Mouse (Mus musculus) right cerebral cortex, adult 2 months (tissue): ENCODE results near the gene Erc2.

Source experiments
- DNase-seq, 2 experiments: peaks; one replicate each; pipeline ENCODE4 v3.0.0; 2021 to 2022; ENCODE audit warnings: low spot score in 2 of 2

Gene Erc2

DNA sequence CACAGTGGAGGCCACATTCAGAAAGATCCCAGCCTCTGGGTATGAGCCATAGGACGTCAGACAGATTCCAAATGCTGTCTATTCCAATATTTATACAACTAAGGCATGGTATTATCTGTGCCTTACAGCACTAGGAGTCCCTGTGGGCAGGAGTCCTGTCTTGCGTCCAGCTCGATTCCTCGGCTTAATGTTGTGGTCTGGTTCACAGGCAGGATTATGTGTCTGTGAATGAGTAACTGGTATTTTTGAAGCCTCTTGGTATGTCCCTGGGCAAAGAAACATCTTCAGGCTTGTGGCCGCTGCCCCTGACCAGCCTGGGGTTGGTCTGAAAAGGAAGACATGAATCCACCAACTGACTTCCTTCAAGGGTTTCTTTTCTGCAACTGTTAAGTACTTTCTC, 153.1 kb downstream of the Erc2 start:
- no peak for DNase-seq

DNA sequence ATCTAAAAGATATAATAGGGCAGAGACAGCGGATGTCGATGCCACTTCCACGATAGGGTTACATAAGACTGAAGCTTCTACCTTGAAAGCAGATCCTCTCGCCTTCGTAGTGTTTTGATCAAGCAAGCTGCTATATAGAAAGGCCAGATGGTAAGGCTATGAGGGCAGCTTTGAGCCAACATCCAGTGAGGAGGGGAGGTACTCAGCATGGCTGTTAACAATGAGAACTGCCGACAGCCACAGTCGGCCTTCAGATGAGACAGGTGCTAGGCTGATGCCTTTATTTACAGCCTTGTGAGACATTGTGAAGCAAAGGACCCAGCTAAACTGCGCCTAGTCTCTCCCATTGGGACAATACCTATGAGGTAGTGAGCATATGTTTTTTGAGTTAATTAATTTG, 156.3 kb downstream of the Erc2 start:
- DNase-seq, result no peak

DNA sequence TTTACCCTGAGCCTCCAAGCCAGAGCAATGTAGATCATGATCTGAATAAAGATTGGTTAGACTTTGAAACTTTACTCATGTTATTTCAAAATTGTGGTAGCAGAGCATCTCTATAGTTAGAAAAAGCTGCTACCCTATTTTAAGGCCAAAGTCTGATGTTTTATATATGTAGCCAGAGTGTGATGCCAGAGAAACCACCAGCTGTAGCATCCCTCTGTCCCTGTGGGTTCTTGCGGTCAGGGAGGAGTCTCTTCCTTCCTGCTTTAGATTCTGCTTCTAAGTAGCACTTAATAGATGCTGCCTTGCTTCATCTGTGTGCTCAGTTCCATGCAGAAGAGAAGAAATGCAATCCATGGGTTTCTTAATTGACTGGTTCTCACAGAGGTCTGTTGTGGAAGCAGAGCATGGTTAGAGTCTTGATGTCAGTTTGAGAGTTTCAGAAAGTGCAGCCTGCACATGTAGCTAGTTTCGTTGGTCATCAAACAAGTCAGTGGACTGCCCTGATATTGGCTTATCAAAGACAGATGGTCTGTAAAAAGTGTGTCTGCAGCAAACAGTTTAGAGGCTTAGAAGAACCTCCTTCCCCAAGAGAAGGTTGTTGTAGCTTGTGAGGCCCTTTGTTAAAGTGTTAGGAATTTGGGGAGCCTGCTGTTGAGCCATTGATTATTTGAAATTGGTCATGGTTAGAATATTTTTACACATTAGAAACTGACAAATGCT, 156.9 kb downstream of the Erc2 start:
- DNase-seq, result no peak

DNA sequence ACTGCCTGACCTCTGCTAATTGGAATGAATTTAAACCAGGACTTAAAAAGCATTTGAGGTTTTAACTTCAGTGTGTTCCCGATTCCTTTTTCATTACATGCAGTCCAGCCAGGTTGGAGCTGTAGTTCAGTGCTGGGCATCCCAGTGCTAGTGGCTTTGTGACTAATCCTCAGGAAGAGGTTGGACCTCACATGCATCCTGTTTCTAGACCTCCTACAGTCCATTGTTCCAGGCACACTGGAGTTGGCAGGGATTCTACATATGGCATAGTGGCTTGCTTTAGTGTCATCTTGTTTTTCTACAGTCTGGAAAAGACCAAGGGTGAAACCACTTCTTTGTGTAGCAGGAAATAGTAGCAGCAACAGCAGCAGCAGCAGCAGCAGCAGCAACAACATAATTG, 159.0 kb downstream of the Erc2 start:
- DNase-seq, result no peak

DNA sequence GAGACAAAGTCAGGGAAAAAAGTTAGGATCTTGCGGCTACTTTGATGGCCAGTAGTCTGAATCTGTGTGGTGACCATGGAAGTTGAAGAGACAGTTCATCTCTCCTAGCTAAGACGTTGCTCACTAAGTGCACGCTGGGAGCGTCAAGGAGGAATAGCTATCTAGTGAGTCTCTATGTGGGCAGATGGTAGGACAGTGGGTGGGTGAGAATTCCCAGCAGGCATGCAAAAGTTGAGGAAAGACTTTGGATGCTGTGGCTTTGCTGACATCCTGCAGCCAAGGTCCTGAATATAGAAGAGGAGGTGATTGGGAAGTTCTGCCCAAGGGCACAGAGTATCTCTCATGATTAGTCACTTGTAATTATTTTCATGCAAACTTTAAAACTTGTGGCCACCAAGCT, 162.6 kb downstream of the Erc2 start:
- DNase-seq, result no peak

DNA sequence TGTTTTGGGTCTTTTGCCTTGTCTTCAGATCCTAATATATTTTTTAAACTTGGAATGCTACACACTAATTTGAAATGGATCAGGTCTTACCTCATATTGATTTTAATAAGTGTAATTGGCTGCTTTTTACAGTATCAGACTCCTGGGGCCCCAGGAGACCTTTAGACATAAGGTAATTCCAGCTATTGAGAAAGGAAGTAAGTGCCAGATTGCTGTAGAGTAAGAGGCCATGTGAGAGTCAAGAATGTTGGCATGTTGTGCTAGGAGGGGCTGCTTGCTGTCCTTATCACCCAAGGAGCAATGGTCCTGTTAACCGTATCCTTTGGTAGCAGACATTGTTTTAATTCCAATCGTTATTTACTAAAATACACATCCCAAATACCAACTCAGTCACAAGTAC, 163.3 kb downstream of the Erc2 start:
- no peak for DNase-seq

DNA sequence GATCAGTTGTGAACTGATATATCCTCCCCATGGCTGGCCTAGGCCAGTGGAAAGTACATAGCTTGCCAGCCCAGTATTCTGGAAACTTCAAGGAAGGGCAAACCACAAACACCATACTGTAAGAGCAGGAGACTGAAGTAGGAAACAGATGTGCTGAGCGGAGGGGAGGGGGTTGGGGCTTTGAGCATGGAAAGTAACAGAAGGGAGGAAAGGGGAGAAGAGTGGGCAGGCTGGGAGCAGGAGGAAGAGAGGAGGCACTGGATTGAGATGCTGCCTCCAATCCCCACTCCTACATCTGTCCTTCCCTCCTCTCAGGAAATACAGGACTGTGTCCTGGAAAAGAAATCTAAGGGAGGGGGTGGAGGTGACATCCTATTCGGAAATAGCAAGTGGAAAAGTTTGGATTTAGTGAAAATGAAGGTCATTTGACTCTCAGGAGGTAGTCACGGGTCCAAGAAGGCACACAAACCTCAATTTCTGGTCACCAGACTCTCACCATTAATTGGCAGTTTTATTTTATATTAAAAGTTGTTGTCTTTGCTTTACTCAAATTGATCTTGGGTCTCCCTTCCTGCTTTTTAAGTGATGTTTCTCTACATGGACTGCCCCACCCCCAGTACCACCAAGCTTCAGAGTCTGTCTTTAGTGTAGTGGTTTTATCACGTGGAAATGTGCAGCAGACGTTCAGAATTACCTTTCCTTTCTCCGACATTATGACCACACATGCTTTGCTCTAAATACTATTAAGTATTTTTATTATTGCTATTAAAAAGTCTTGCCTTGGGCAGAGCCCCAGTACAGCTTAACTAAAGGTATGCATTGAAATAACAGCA, 167.1 kb downstream of the Erc2 start:
- no peak for DNase-seq

DNA sequence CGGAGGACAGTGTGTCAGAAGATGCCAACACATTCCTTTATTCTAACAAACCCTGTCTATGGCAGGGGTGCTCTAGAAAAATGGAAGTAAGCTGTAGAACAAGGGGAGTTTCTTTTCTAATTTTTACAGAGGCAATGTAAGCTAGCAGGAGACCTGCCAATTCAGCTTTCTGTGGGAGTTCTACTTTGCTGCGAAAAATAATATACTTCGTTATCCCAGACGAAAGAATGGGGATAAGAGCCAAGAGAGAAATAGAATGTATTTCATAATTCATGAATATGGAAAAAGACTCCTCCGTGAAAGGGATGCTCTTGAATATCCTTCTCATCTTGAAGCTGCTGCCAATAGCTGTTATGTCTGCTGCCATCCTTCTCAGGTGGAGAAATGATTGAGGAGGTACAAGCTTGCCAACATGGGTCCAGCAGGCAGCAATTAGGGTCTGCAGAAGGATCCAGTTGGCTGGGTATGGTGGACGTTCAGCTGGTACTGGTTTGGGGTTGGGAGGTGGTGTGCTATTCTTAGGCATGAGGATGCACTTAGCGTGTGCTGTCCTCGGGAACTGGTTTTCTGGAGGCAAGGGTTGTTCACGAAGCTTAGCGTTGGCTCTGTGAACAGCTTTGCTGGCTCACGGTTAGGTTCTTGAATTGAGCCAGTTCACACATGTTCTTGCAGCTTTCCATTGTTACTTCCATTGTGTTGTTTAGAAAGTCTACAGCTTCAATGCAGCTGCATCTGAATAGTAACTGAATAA, 176.1 kb downstream of the Erc2 start:
- peak in 1 of 2 experiments; percentile 58 for DNase-seq

DNA sequence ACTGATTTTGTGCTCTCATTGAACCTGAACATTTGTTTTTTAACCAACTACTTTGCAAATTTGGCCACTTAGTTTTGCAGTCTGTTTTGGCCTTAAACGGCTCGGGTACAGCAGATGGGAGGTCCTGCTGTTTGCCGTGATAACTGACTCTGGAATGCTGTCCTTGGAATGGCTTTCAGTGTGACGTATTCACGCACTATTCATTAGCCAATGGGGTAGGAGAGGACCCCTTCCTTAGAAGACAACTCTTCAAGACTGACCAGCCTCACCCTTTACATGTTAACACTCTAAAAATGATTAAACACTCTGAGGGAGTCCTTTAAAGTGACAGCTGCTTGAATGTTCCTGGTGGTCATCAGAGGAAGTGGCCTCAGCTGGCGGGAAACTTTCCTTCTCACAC, 178.5 kb downstream of the Erc2 start:
- no peak for DNase-seq

DNA sequence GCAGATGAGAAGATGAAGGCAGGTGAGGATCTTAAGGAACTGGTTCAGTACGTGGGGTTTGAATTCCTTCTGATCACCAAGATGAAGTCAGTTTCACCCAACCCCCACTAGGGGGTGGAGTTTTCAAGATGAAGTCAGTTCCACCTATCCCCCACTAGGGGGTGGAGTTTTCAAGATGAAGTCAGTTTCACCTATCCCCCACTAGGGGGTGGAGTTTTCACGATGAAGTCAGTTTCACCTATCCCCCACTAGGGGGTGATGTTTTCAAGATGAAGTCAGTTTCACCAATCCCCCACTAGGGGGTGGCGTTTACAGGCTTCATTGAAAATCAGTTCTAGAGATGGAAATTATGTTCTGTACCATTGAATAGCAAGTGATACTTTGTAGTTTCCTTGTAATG, 181.7 kb downstream of the Erc2 start:
- no peak for DNase-seq

DNA sequence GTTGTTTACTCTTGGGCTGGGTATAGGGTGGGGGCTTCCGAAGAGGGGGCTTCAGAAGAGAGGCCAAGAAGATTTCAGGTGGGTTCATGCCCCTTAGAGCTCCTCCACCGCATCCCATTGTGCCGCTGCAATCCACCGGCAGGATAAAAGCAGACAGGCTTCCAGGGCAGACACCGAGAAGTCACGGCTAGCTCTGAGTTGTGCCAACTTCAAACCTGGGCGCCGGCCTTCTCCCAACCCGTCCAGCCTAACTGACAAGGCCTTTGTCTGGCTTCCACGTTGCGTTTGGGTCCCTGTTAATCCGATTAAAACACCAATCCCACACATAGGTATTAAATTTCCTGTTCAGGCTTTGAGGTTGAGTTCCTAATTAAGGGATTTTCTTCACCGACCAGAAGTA, 182.8 kb downstream of the Erc2 start:
- DNase-seq, result no peak

DNA sequence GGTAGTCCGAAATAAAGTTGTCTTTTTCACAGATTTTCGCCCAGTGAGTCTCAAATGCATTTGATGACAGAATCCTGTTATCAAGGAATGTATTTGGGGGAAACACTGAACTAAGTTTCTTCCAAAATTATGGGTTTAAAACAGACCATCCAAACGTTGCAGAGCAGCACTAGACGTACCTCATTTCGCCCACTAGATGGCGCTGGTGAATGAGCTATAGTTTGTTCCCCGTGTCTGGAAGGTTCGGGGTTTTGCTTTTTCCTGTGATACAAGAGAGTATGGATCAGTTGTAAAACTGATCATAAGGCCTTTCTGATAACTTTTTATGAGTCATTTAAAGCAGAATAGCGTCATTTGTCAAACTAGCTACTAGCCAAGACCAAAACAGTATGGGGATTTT, 185.9 kb downstream of the Erc2 start:
- peak; percentile 72 to 73 for DNase-seq

DNA sequence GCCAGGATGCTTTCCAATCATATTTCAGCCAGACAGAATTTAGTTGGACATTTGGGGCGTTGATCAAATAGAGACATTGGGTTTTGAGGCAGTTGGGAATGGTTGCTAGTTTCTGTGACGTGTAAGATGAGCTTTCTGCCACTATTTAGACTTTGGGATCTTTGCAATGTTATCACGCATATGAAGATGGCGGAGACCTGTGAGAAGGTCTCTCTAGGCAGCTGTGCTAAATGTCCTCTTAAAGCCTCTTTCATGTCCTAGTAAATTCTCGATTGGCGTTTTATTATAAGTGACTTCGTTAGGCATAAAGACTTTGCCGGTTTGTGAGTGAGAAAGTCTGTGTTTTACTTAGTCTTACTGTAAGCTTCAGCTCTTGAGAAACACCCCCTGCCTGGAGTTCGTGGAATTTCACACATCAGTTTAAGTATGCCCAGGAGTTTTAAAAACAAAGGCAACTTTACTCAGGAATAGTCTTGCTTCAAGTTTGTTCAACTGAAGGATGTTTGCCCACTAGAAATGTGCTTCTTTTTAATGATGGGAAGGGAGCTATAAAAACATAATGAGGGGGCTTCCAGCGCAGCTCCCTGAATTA, 186.4 kb downstream of the Erc2 start:
- DNase-seq, result no peak

DNA sequence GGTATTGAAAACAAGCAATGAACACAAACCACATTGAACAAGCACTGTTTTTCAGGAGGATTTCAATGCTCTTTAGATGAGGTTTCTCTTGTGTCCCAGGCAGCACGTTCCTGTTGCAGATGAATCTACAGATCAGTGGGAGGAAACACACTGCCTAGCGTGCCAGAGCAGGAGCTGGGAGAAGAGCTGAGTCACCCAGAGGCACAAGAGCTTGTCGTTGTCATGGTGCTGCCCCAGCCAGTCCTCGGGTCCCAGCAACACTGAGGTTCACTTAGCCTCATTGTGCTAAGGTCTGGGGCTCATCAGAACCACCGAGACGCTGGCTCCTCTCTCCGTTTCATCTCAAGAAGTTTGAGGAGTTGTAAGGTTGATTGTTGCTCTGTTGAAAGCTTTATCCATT, 188.6 kb downstream of the Erc2 start:
- peak; percentile 56 to 57 for DNase-seq

DNA sequence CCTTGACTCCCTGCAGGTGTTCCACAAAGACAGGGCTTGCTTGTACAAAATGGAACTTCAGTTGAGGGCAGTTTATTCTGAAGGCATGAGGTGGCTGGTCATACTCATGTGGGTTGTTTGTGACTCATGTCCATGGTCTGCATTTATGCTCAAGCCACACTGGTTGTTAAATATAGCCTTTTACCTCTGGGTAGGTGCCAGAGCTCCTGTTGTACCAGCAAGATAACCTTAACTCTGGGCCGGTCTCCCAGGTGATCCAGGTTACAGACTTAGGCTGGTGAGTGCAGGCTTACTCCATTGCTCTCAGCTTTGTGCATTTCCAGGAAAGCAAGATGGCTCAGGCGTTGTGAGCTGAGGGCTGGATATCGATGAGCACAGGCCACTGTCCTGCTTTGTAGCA, 189.4 kb downstream of the Erc2 start:
- no peak for DNase-seq

DNA sequence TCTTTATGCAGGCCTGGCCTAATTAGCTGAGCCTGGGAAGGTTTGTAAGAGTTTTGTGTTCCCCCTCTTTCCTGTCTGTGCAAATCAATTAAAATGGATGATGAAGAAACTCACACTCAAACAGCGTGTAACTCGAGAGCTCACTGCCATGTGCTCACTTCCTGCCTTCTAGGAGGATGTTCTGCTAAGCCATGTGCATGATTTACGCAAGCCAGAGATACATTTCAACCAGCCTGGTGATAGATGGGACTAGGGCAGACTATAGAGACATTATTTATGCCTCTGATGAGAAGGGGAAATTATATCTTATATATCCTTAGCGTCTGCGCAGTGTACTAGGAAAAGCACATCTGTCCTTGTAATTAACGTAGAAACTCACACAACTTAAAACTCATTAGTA, 193.5 kb downstream of the Erc2 start:
- DNase-seq, result no peak

DNA sequence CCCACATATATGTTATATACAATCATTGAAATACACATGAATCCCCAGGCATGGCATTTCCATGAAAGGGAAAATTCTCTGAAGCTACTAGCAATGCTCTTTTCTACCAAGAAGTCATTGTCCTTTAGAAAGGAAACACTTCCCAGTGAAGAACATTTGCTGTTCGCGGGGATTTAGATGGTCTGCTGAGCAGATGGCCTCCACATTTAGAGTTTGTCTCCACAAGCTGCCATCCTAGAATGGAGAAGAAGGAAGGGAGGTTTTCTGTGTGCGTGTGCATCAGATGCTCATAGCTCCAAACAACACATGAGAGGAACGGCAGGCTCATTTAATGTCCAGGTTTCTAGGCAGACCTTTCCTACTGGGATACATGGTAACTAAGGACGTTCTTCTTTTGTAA, 196.8 kb downstream of the Erc2 start:
- DNase-seq, result no peak

DNA sequence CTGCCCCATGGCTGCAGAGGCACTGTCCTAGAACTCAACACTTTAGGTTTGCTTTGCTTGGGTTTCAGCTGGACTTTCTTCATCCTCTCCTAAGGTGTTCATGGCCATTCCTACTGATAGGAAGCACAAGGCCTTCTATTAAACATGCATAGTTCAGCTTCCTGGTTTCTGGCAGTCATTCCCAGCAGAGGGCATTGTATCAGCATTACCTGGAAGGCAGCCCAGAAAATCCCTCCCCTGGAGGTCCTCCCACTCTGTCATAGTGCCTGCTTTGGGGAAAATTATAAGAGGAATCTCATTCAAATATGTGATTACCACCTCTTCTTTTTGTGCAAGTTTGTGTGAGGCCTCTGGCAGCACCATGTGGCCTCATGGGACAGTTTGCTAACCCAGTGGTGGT, 199.6 kb downstream of the Erc2 start:
- DNase-seq, result no peak

DNA sequence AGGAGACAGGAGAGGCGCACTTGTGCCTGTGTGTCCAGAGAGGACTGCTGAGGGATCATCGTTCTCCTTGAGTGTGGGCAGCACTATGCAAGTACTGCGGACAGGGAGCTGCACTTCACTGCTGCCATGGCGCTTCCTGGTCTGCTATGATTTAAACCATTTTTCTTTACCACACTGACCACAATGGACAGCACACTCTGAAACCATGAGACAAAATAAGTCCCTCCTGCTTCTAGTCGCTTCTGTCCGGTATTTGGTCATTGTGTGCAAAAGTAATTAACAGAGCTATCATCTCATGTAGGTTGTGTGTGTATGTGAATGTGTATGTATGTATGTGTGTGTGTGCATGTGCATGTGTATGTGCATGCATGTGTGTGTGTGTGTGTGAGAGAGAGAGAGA, 200.3 kb downstream of the Erc2 start:
- no peak for DNase-seq

DNA sequence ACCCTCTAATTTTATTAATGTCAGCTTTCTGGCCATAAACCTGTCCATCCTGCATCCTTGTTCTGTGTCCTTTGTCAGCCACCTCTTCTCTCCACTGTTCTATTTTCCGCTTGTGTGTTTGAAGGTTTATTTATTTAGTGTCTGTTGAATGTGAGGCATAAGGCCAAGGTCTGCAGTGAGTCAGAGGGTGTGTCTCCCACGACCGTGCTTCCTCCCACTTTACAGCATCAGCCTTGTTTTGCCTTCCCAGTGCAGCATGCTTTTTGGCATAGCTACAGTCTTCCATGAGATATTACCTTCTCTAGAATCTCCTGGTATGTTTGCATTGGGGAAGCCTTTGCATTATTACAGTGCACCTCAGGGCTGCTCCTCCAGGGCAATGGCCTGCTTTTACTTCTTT, 200.8 kb downstream of the Erc2 start:
- no peak for DNase-seq

DNA sequence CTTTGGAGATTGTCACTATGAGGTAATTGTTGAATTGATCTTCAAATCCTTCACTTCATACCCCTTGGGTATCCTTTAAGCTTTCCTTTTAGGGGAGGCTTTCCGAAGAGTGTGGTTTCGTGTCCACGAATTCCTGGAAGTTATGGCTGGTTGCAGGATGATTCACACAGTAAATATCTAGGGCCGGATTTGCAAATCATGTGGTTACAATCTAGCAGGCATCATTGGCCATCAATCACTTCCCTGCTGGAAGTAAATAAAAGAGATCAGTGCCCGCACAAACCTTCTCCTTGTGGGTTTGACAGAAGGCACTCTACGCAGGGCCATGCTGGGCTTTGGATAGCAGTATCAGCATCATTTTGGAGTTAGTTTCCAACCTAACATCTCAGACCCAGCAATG, 201.7 kb downstream of the Erc2 start:
- DNase-seq, result no peak

DNA sequence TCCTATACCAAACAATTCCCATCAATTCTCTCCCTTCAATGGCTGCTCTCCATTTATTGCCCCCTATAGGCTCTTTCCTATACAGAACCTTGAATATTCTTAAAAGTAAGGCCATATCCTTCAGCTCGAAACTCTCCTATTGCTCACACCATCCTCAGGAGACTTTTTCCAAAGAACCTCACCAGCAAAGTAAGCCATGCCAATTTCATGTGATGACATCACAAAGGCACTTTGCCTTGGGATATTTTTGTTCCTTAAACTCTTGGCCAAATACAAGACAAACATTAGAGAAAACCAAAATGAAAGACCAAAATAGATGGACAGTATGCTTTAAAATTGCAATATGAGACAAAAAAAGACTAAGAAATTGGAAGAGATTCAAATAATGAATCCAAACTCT, 204.6 kb downstream of the Erc2 start:
- no peak for DNase-seq
